Mouse (Mus musculus) embryonic facial prominence, embryonic 14.5 days (tissue): ENCODE measurements around the gene Patj. TPM values are rescaled to one million over a fixed set of nuclear protein-coding genes. Genes with fewer than 3 reads are reported as not detected.

Experiments
- ATAC-seq: fragments of 200-750 bp; cut with Nextera tagmentation; 2 replicates; pipeline ENCODE4 v1.8.0; 2017; ENCODE audit warnings: low read depth, moderate number of reproducible peaks, moderate TSS enrichment
- DNase-seq: peaks from one replicate; pipeline ENCODE4 v3.0.0-alpha.2; 2015; ENCODE audit warnings: low spot score
- H3K27ac ChIP-seq: fragments of 300-500 bp; sonication (generic); replicated peaks from 2 replicates; pipeline ENCODE4 v1.5.1; 2014; ENCODE audit warnings: low read depth, mild to moderate bottlenecking, low read length, moderate library complexity
- H3K27me3 ChIP-seq: fragments of 300-500 bp; sonication (generic); replicated peaks from 2 replicates; pipeline ENCODE4 v1.6.1; 2014; ENCODE audit warnings: low read length; ENCODE audit not compliant: control insufficient read depth, insufficient read depth
- H3K36me3 ChIP-seq: fragments of 300-500 bp; sonication (generic); 2 replicates; pipeline ENCODE4 v1.6.1; 2014; ENCODE audit warnings: low read length, mixed read lengths; ENCODE audit not compliant: control insufficient read depth, insufficient read depth
- H3K4me1 ChIP-seq: fragments of 300-500 bp; sonication (generic); 2 replicates; pipeline ENCODE4 v1.6.1; 2014; ENCODE audit warnings: antibody characterized with exemption, low read length; ENCODE audit not compliant: control insufficient read depth, insufficient read depth
- H3K4me2 ChIP-seq: fragments of 300-500 bp; sonication (generic); 2 replicates; pipeline ENCODE4 v1.6.1; 2014; ENCODE audit warnings: low read depth, mild to moderate bottlenecking, low read length, moderate library complexity, mixed read lengths
- H3K4me3 ChIP-seq: fragments of 300-500 bp; sonication (generic); 2 replicates; pipeline ENCODE4 v1.5.1; 2014; ENCODE audit warnings: low read depth, mild to moderate bottlenecking, low read length
- H3K9ac ChIP-seq: fragments of 300-500 bp; sonication (generic); 2 replicates; pipeline ENCODE4 v1.6.1; 2014; ENCODE audit warnings: low read depth, mild to moderate bottlenecking, low read length, moderate library complexity, mixed read lengths
- H3K9me3 ChIP-seq: fragments of 300-500 bp; sonication (generic); 2 replicates; pipeline ENCODE4 v1.6.1; 2016; ENCODE audit warnings: low read length; ENCODE audit not compliant: control insufficient read depth
- WGBS: fragments of 180-500 bp; shearing (Covaris S2); extraction: QIAGEN DNeasy Blood & Tissue Kit; methylation state at CpG from one replicate; pipeline ENCODE4 v1.1.7; 2014; 5-methylcytosine and 5-hydroxymethylcytosine counted together
- polyA plus RNA-seq: library from polyadenylated mRNA; unstranded; fragments of >200 nt; fragmentation: Nextera tagmentation; extraction: Ambion mirVana; gene quantifications from 2 replicates; pipeline ENCODE4 v1.2.1, GENCODE M21; 2014

Patj gene
- polyA plus RNA-seq, 1 experiment from 2014 or later = 12.3 TPM

DNA sequence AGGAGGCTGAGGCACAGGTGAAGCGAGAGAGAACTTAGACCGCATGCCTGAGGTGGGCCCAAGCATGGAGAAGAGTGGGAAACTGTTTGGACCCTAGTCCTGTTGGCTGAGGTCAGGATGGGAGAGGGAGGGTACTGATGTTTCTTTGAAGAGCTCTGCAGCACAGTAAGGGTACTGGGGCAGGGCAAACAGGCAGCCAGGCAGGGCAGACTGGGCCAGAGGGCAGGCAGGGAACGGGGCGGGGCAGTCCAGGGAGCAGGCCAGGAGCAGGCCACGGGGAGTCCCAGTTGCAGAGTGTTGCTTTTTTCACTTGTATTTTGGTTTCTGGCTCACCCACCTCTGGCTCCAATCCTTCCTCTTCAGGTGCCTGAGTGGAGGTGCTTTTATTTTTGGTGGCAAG, 114.4 kb downstream of the Patj start:
- H3K4me2 ChIP-seq = no peak overlapping the region
- H3K27ac ChIP-seq = no peak overlapping the region
- H3K9ac ChIP-seq = no peak overlapping the region
- H3K9me3 ChIP-seq = no peaks in the 10 kb centered on the region
- peaks cover 21% of the 10 kb centered on the region for H3K4me1 ChIP-seq
- H3K36me3 ChIP-seq = 0 out of 2 replicates have a peak, but pooled peaks cover 4% of the 10 kb centered on the region
- no peak for ATAC-seq
- DNase-seq = no peak
- 75% methylated on average over 5 of the region's 5 CpGs for WGBS
- no peaks in the 10 kb centered on the region for H3K27me3 ChIP-seq
- H3K4me3 ChIP-seq = no peak overlapping the region

GRCm38 (mm10) chr4:98511296-98511695, 115.7 kb downstream of the Patj start:
- Histone ChIP-seq H3K4me3 (no peak overlapping the region), H3K36me3 (0 out of 2 replicates have a peak, but pooled peaks cover 3% of the 10 kb centered on the region), H3K4me2 (no peak overlapping the region), H3K9me3 (no peaks in the 10 kb centered on the region), H3K27me3 (no peaks in the 10 kb centered on the region), H3K9ac (no peak overlapping the region), H3K27ac (peak overlapping the region; percentile 70), H3K4me1 (peaks cover 21% of the 10 kb centered on the region)
- WGBS = 16% methylated on average over 2 of the region's 2 CpGs
- ATAC-seq (peak; percentile 88), DNase-seq (peak; percentile 88)

GRCm38 (mm10) chr4:98511964-98512743, 116.6 kb downstream of the Patj start:
- Histone ChIP-seq H3K27ac (peak overlapping the region; percentile 70), H3K4me1 (peaks cover 21% of the 10 kb centered on the region), H3K36me3 (no peaks in the 10 kb centered on the region), H3K9me3 (no peaks in the 10 kb centered on the region), H3K4me3 (no peak overlapping the region), H3K9ac (no peak overlapping the region), H3K27me3 (no peaks in the 10 kb centered on the region), H3K4me2 (no peak overlapping the region)
- 0 out of 2 replicates have a peak, but pooled peaks have one; percentile 34 for ATAC-seq
- 53% methylated on average over 10 of the region's 10 CpGs for WGBS
- DNase-seq = peak; percentile 42

DNA sequence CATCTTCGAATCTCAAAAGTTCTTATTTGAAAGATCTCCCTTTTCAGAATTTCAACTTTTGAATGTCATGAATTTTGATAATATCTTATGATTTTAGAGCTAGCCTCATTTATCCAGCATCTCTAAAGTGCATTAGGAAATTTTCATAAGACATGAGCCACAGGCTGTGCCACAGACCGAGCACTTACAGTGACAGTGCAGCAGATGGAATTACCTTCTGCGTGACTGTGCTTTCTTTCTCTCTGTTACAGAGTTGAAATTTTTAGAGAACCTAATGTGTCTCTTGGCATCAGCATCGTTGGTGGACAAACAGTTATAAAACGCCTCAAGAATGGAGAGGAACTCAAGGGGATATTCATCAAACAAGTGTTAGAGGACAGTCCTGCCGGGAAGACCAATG, 124.9 kb downstream of the Patj start:
- ATAC-seq = no peak
- no peak overlapping the region for H3K4me3 ChIP-seq
- peaks cover 8% of the 10 kb centered on the region for H3K36me3 ChIP-seq
- 90% methylated on average over 6 of the region's 6 CpGs for WGBS
- no peaks in the 10 kb centered on the region for H3K9me3 ChIP-seq
- H3K9ac ChIP-seq = no peak overlapping the region
- no peak overlapping the region for H3K27ac ChIP-seq
- H3K27me3 ChIP-seq = no peaks in the 10 kb centered on the region
- no peaks in the 10 kb centered on the region for H3K4me1 ChIP-seq
- no peak for DNase-seq
- H3K4me2 ChIP-seq = no peak overlapping the region

GRCm38 (mm10) chr4:98524525-98524924, 128.9 kb downstream of the Patj start:
- H3K27ac ChIP-seq = no peak overlapping the region
- ATAC-seq (no peak), DNase-seq (no peak)
- no peak overlapping the region for H3K9ac ChIP-seq
- H3K36me3 ChIP-seq = peaks cover 8% of the 10 kb centered on the region
- H3K9me3 ChIP-seq = no peaks in the 10 kb centered on the region
- WGBS = 93% methylated on average over 10 of the region's 10 CpGs
- H3K4me2 ChIP-seq = no peak overlapping the region
- H3K4me1 ChIP-seq = no peaks in the 10 kb centered on the region
- no peaks in the 10 kb centered on the region for H3K27me3 ChIP-seq
- no peak overlapping the region for H3K4me3 ChIP-seq

DNA sequence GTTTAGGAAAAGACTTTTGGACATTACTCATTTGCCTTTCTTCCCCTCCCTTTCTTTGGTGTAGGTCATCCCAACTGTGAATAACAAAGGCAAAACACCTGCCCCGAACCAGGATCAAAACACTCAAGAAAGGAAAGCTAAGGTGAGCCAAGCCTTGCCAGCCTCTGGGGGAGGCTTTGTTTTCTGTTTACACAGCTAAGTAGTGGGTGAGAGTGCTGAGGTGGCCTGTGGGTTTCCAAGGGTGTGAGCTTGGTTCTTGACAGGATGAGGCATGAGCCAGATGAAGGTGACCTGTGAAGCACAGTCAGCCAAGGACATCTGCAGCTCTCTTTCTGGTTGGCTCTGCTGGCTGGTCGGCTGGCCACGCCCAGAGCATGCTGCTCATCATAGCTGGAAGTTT, 139.9 kb downstream of the Patj start:
- Histone ChIP-seq H3K9ac (no peak overlapping the region), H3K4me1 (no peaks in the 10 kb centered on the region), H3K36me3 (no peaks in the 10 kb centered on the region), H3K27me3 (no peaks in the 10 kb centered on the region), H3K4me3 (no peak overlapping the region), H3K4me2 (no peak overlapping the region), H3K27ac (no peak overlapping the region), H3K9me3 (no peaks in the 10 kb centered on the region)
- no peak for ATAC-seq
- no peak for DNase-seq
- 75% methylated on average over 3 of the region's 3 CpGs for whole genome bisulfite sequencing

GRCm38 (mm10) chr4:98541591-98541990, 146.0 kb downstream of the Patj start:
- Histone ChIP-seq H3K4me2 (no peak overlapping the region), H3K9ac (no peak overlapping the region), H3K9me3 (no peaks in the 10 kb centered on the region), H3K36me3 (no peaks in the 10 kb centered on the region), H3K4me3 (no peak overlapping the region), H3K27ac (no peak overlapping the region), H3K4me1 (no peaks in the 10 kb centered on the region), H3K27me3 (no peaks in the 10 kb centered on the region)
- no peak for DNase-seq
- 72% methylated on average over 2 of the region's 2 CpGs for WGBS
- no peak for ATAC-seq

DNA sequence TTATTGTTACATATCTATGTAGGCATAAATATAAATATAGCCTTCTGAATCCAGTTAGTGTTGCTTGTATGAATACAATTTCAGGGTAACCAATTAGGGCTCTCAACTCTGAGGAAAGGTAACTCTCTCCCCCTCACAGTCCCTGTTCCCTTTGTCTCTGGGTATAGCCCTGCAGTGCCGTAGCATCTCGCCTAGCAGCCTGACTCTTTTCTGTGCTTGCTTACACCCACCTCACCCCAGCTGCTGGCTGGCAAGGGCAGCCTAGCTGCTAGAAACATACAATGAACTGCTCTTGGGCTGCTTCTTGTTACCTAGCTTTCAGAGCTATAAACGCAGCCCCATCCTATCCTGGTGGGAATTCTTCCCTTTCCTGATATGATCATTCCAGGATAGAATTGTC, 147.4 kb downstream of the Patj start:
- Histone ChIP-seq H3K4me3 (no peak overlapping the region), H3K9ac (no peak overlapping the region), H3K9me3 (no peaks in the 10 kb centered on the region), H3K27me3 (no peaks in the 10 kb centered on the region), H3K4me2 (no peak overlapping the region), H3K36me3 (no peaks in the 10 kb centered on the region), H3K27ac (no peak overlapping the region), H3K4me1 (no peaks in the 10 kb centered on the region)
- WGBS = 69% methylated on average over 3 of the region's 3 CpGs
- ATAC-seq = no peak
- no peak for DNase-seq

GRCm38 (mm10) chr4:98545376-98545775, 149.8 kb downstream of the Patj start:
- DNase-seq = peak; percentile 72
- H3K27me3 ChIP-seq = no peaks in the 10 kb centered on the region
- no peak overlapping the region for H3K4me3 ChIP-seq
- H3K9ac ChIP-seq = no peak overlapping the region
- 18% methylated on average over 1 of the region's 1 CpGs for WGBS
- no peak overlapping the region for H3K27ac ChIP-seq
- H3K36me3 ChIP-seq = no peaks in the 10 kb centered on the region
- H3K4me1 ChIP-seq = no peaks in the 10 kb centered on the region
- peak; percentile 67 for ATAC-seq
- no peaks in the 10 kb centered on the region for H3K9me3 ChIP-seq
- no peak overlapping the region for H3K4me2 ChIP-seq
